Mouse (Mus musculus): ENCODE measurements at regions not wholly inside any gene's neighbourhood (a gene's known extent, or its start where the extent isn't known, plus 50 kb on each side); places are given as distances from the start of the nearest gene placed in this dataset.

DNA sequence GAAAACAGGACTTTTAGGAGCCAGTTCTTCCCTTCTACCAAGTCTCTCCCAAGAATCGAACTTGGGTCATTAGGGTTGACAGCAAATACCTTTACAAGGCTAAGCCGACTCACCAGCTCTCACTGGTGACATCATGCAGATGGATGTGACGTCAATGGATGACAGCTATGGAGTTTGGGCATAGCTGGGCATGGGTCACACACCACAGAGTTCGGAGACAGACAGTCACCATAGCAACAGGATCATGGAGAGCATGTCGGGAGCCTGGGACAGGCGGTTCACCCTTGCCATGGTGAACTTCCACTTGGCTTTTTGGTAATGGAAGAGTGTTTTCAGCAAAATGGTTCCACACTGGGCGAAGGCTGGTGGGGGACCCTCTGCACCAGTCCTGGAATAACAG, 168.1 kb downstream of the Gadd45g start:
- TF ChIP-seq CTCF (IDR thresholded peaks at IDR 0.05; ENCODE audit: insufficient read depth, low read depth, low read length) (no peak), POLR2A (IDR thresholded peaks at IDR 0.05; ENCODE audit: insufficient read depth, low read depth, low read length) (no peak)

All from olfactory bulb, adult 2 months (tissue).